Mouse (Mus musculus) forebrain, embryonic 10.5 days (tissue): Measurements from ENCODE around the gene Cd209a. TPM values are rescaled to one million over a fixed set of nuclear protein-coding genes. Genes with fewer than 3 reads are reported as not detected.
"Not testable (repeated sequence)": the region's sequence is repeated elsewhere in the genome, so short reads cannot be mapped to it uniquely, and the experiment has no call there.

Experiments used
- DNase-seq: peaks from one replicate; pipeline ENCODE4 v3.0.0-alpha.2; 2017; ENCODE audit warnings: low spot score; ENCODE audit errors: extremely low spot score
- H3K27ac ChIP-seq: fragments of 300-500 bp; sonication (generic); 2 replicates; pipeline ENCODE4 v1.5.1; 2016; ENCODE audit warnings: mild to moderate bottlenecking
- H3K27me3 ChIP-seq: fragments of 300-500 bp; sonication (generic); 2 replicates; pipeline ENCODE4 v1.6.1; 2016; ENCODE audit warnings: mild to moderate bottlenecking; ENCODE audit not compliant: poor library complexity, severe bottlenecking
- H3K36me3 ChIP-seq: fragments of 300-500 bp; sonication (generic); replicated peaks from 2 replicates; pipeline ENCODE4 v1.6.1; 2016; ENCODE audit warnings: mild to moderate bottlenecking, moderate library complexity
- H3K4me1 ChIP-seq: fragments of 300-500 bp; sonication (generic); 2 replicates; pipeline ENCODE4 v1.6.1; 2016
- H3K4me3 ChIP-seq: fragments of 300-500 bp; sonication (generic); 2 replicates; pipeline ENCODE4 v1.5.1; 2016; ENCODE audit warnings: mild to moderate bottlenecking, moderate library complexity
- H3K9me3 ChIP-seq: fragments of 300-500 bp; sonication (generic); 2 replicates; pipeline ENCODE4 v1.6.1; 2016; ENCODE audit warnings: mild to moderate bottlenecking, moderate library complexity
- WGBS: fragments of 180-500 bp; shearing (Covaris S2); methylation state at CpG from one replicate; pipeline ENCODE4 v1.1.7; 2016; 5-methylcytosine and 5-hydroxymethylcytosine counted together
- polyA plus RNA-seq: library from polyadenylated mRNA; unstranded; fragments of >200 nt; fragmentation: Nextera tagmentation; extraction: Ambion mirVana; gene quantifications from 2 replicates; pipeline ENCODE4 v1.2.1, GENCODE M21; 2016

Gene Cd209a
- not detected in 2 replicates for polyA plus RNA-seq

DNA sequence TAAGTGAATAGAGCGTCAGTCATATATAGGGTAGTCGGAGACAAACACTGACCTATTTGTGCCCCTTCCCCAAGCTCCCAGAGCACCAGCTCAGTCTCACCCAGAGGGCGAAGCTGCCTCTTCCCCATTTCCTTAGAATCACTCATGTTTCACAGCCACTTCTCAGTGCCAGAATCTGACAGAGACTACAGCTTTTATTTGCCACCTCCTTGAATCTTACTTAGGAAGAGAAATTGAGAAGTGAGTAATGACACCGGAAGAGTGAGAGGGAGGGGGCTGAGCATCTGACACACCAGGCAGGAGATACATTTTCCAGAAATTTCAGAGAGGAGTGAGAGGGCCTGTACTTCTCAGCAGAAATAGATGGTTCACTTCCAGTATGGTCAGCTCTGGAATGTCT is at the start of gene Cd209a:
TSS of gene Cd209a (minus strand) at position 224 of the 400 bp plus-strand sequence.
- Histone ChIP-seq H3K27me3 (no peaks in the 10 kb centered on the region), H3K9me3 (peaks cover 43% of the 10 kb centered on the region), H3K4me1 (no peaks in the 10 kb centered on the region), H3K4me3 (no peak within 1 kb of the TSS), H3K36me3 (no peaks in the 10 kb centered on the region), H3K27ac (no peak within 1 kb of the TSS)
- WGBS = 91% methylated on average over 4 of the region's 4 CpGs
- no peak for DNase-seq

DNA sequence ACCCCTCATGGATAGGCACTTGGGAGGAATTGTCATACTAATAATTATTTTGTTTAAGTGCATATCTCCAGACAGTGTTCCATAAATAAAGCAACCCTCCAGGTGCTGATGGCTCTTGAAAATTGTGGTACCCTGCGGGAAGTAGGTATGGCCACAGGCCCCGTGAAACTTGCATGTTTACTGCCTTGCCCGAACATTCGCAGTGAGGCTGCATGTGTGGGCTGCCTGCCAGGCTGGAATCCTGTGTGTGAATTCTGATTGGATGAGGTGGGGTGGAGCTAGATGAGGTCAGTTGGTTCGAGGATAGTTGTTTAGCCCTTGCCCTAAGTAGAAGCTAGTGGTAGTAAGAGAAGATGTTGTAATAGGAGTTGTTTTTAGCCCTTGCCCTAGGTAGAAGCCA is 19.9 kb upstream of the Cd209a start:
- H3K27me3 ChIP-seq, H3K4me1 ChIP-seq, DNase-seq, H3K4me3 ChIP-seq, H3K36me3 ChIP-seq, H3K27ac ChIP-seq: not testable (repeated sequence)
- WGBS = 90% methylated on average over 5 of the region's 5 CpGs
- H3K9me3 ChIP-seq = peaks cover 60% of the 10 kb centered on the region

DNA sequence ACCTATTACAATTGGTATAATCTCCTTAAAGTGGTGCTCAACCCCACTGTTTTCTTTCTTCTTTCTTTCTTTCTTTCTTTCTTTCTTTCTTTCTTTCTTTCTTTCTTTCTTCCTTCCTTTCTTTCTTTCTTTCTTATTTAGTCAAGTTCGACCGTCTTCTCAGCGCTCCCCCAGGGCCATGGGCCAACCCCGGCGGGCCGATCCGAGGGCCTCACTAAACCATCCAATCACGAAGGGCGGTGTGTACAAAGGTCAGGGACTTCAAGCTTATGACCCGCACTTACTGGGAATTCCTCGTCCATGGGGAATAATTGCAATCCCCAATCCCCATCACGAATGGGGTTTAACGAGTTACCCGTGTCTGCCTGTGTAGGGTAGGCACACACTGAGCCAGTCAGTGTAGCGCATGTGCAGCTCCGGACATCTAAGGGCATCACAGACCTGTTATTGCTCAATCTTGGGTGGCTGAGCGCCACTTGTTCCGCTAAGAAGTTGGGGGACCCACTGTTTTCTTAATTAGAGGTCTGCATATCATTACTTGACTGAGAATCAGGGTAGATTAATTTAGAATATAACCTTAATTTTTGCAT is 5.6 kb upstream of the Cd209a start:
- H3K27ac ChIP-seq = no peak overlapping the region
- WGBS = 73% methylated on average over 18 of the region's 18 CpGs
- H3K27me3 ChIP-seq = no peaks in the 10 kb centered on the region
- no peaks in the 10 kb centered on the region for H3K4me1 ChIP-seq
- DNase-seq = peak; percentile 100
- peaks cover 30% of the 10 kb centered on the region for H3K9me3 ChIP-seq
- no peaks in the 10 kb centered on the region for H3K36me3 ChIP-seq
- no peak overlapping the region for H3K4me3 ChIP-seq

DNA sequence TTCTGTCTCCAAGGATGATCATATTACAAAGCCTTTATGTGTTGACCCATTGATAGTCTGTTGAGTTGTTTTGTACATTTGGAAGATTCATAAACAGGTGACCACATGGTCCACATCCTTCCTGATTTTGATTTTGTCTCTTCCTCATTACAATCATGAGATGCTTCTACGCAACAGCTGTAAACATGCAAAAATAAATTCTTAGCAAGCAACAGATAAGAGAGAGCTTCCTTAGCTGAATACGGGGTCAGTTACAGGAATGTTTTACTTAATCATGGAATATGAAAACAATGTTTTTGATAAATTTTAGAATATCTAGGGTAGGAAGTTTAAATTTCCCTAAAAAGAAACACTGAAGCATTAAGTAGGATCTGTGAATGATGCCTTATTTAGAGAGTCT is 11.8 kb downstream of the Cd209a start:
- Histone ChIP-seq H3K9me3 (peaks cover 4% of the 10 kb centered on the region; the same call in 1 of the 2 replicates), H3K27me3 (no peaks in the 10 kb centered on the region), H3K4me3 (no peak overlapping the region), H3K4me1 (no peaks in the 10 kb centered on the region), H3K36me3 (no peaks in the 10 kb centered on the region), H3K27ac (no peak overlapping the region)
- WGBS = 94% methylated on average over 2 of the region's 2 CpGs
- no peak for DNase-seq

DNA sequence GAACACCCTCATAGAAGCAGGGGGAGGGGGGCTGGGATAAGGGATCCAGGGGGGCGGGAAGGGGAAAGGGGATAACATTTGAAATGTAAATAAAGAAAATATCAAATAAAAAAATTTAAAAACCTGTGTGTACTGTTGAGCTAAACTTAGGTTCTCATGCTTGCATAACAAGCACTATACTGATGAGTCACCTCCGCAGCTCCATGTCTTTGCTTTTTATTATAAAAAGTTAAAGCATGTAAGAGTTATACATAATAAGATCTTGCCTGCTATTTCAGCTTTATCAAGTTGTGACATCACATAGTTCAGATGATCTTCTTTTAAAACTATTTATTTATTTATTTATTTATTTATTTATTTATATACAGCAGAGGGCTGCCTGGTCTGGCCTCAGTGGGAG is 13.2 kb downstream of the Cd209a start:
- DNase-seq = no peak
- Histone ChIP-seq H3K27ac (no peak overlapping the region), H3K4me1 (no peaks in the 10 kb centered on the region), H3K27me3 (no peaks in the 10 kb centered on the region), H3K4me3 (no peak overlapping the region), H3K9me3 (peaks cover 4% of the 10 kb centered on the region; the same call in 1 of the 2 replicates), H3K36me3 (no peaks in the 10 kb centered on the region)
- 88% methylated on average over 2 of the region's 2 CpGs for WGBS

DNA sequence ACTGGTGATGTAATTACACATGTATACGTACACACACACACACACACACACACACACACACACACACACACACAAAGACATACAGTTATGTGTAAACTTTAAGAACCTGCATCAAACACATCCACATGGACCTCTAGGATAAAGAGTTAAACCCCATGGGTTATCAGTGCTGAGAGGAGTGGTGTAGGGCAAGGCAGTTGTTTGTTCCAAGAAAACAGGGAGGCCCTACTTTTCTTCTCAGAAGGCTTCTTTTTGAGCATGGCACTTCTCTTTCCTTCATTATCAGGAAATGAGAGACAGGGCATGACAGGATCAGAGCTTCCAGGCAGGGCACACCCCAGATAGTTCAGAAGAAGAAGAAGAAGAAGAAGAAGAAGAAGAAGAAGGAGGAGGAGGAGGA is 14.7 kb downstream of the Cd209a start:
- H3K27me3 ChIP-seq = no peaks in the 10 kb centered on the region
- no peak overlapping the region for H3K4me3 ChIP-seq
- no peaks in the 10 kb centered on the region for H3K4me1 ChIP-seq
- H3K36me3 ChIP-seq = no peaks in the 10 kb centered on the region
- no peak for DNase-seq
- no peaks in the 10 kb centered on the region for H3K9me3 ChIP-seq
- 50% methylated on average over 1 of the region's 1 CpGs for WGBS
- H3K27ac ChIP-seq = no peak overlapping the region

DNA sequence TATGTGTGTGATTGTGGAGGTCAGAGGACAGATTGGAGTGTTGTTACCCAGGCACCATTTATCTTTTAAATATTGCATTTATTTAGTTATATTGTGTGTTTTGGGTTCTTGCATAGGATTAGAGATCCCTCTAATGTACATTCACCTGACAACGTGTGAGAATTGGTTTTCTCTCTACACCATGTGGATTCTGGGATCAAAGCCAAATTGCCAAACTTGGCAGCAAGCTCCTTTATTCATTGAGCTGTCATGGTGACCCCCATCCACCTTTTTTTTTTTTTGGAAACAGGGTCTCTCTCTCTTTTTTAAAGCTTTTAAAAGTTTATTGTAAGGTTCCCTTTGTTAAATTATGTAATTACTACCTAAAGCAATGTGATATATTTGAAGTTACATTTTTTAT is 27.7 kb downstream of the Cd209a start:
- Histone ChIP-seq H3K4me3 (no peak overlapping the region), H3K4me1 (0 out of 2 replicates have a peak, but pooled peaks cover 3% of the 10 kb centered on the region), H3K9me3 (0 out of 2 replicates have a peak, but pooled peaks cover 3% of the 10 kb centered on the region), H3K27me3 (no peaks in the 10 kb centered on the region), H3K27ac (no peak overlapping the region), H3K36me3 (no peaks in the 10 kb centered on the region)
- DNase-seq = no peak
- 64% methylated on average over 1 of the region's 1 CpGs for WGBS

DNA sequence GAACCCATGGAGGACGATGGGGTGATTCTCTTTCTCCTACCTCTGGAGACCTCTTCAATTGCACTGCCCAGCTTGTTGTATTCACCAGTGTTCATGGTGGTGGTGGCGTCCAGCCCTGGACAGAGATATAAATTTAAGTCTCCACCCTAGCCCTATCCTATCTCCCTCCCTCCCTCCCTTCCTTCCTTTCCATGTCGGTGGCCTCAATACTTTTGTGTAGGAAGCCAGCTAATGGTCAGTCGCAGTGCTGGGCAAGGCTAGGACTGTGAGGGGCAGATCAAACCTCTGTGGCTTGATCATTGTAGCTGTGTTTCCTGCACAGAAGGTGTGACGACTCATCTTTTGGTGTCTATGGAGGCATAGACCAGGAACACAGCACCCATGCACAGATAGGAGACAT is 28.2 kb downstream of the Cd209a start, which contains the start of gene Clec4g:
TSS of gene Clec4g (minus strand) at position 101 of the 400 bp plus-strand sequence.
- Histone ChIP-seq H3K27me3 (no peaks in the 10 kb centered on the region), H3K36me3 (no peaks in the 10 kb centered on the region), H3K9me3 (0 out of 2 replicates have a peak, but pooled peaks cover 3% of the 10 kb centered on the region), H3K4me3 (no peak within 1 kb of the TSS), H3K27ac (no peak within 1 kb of the TSS), H3K4me1 (0 out of 2 replicates have a peak, but pooled peaks cover 3% of the 10 kb centered on the region)
- WGBS = 80% methylated on average over 5 of the region's 5 CpGs
- no peak for DNase-seq

DNA sequence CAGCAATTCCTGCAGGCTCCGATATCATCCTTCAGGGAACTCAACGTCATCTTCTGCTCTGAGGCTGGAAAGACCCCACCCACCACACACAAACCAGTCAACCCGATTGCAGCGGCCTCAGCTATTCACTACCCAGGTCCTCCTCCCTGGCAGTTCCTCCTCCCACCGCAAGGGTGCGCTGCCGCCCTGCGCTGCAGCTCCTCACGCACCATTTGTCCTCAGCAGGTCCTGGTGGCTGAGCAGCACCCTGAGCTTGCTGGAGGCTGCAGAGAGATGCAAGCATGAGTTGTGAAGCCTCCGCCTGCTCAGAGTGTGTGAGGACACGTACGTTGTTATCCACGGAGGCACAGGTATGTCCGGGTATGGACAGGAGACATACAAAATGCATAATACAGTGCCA is 30.2 kb downstream of the Cd209a start:
- H3K36me3 ChIP-seq = no peaks in the 10 kb centered on the region
- H3K9me3 ChIP-seq = 0 out of 2 replicates have a peak, but pooled peaks cover 3% of the 10 kb centered on the region
- DNase-seq = peak; percentile 65
- no peak overlapping the region for H3K27ac ChIP-seq
- no peaks in the 10 kb centered on the region for H3K27me3 ChIP-seq
- H3K4me3 ChIP-seq = no peak overlapping the region
- 0 out of 2 replicates have a peak, but pooled peaks cover 3% of the 10 kb centered on the region for H3K4me1 ChIP-seq
- WGBS = 17% methylated on average over 14 of the region's 14 CpGs

DNA sequence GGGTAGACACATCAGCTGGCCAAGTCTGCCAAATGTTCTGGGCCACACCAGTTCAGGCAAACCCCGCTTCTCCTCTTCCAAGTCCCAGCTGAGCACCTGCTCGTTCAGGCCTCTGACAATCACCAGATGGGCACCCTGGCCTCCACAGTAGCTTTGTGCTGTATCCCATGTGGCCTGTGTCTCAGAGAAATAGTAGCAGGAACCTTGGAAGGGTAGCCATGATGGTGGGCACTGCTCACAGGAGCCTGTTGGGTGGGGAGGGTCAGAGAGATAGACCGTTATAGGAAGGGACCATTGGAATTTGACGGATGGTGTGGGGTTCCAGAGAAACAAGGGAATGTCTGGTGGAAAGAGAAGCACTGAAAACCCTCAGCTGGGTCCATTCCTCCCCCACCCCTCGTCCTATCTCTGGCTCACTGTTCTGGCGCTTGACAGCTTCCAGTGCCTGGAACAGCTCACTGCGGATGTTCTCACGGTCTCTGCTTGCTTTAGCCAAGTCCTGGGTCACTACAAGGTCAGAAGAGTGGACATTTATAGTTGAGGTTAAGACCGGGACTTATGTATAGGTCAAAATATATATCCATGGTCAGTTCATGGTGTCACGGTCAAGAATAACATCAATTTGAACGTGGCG is 31.3 kb downstream of the Cd209a start:
- Histone ChIP-seq H3K36me3 (no peaks in the 10 kb centered on the region), H3K9me3 (0 out of 2 replicates have a peak, but pooled peaks cover 3% of the 10 kb centered on the region), H3K4me3 (no peak overlapping the region), H3K4me1 (0 out of 2 replicates have a peak, but pooled peaks cover 3% of the 10 kb centered on the region), H3K27me3 (no peaks in the 10 kb centered on the region), H3K27ac (no peak overlapping the region)
- 86% methylated on average over 12 of the region's 12 CpGs for WGBS
- no peak for DNase-seq

DNA sequence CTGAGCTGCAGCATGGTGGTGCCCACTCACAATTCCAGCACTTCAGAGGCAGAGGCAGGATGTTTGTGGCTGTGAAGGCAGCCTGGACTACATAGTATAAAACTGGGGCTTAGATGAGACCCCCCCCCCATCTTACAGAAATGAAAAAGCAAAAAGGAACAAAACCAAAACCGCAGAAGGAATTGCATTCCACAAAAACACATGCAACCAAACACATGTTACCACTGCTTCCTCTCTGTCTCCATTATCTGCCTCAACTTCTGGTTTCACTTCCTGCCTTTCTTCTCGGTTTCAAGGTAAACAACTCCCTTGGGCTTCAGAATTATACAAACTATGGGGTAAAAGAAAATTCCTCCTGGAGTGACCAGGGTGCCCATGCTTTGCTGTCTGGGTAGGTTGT is 37.1 kb downstream of the Cd209a start:
- H3K4me1 ChIP-seq = no peaks in the 10 kb centered on the region
- 67% methylated on average over 2 of the region's 2 CpGs for WGBS
- H3K27me3 ChIP-seq = no peaks in the 10 kb centered on the region
- no peaks in the 10 kb centered on the region for H3K36me3 ChIP-seq
- no peak overlapping the region for H3K4me3 ChIP-seq
- H3K27ac ChIP-seq = no peak overlapping the region
- no peak for DNase-seq
- 0 out of 2 replicates have a peak, but pooled peaks cover 5% of the 10 kb centered on the region for H3K9me3 ChIP-seq

DNA sequence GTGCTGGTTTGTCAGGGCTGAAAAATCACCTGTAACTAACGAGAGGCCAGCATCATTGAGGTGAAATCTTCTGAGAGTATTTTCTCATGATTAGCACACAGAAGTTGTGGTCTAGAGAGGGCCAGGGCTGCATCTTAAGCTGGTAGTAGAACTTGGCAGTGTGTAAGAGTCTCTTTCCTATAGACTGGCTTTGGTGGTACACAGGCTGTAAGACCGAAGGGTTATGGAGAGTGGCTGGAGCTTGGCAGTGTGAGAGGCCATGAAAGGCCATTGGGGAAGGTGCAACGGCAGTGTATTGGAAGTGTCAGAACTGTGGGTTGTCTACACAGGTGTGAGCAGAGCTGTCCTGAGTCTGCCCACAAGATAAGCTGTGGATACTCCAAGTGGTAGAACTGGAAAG is 38.5 kb downstream of the Cd209a start:
- no peaks in the 10 kb centered on the region for H3K36me3 ChIP-seq
- H3K4me1 ChIP-seq = no peaks in the 10 kb centered on the region
- H3K9me3 ChIP-seq = 0 out of 2 replicates have a peak, but pooled peaks cover 5% of the 10 kb centered on the region
- no peaks in the 10 kb centered on the region for H3K27me3 ChIP-seq
- H3K27ac ChIP-seq = no peak overlapping the region
- no peak for DNase-seq
- WGBS = 87% methylated on average over 3 of the region's 3 CpGs
- H3K4me3 ChIP-seq = no peak overlapping the region

DNA sequence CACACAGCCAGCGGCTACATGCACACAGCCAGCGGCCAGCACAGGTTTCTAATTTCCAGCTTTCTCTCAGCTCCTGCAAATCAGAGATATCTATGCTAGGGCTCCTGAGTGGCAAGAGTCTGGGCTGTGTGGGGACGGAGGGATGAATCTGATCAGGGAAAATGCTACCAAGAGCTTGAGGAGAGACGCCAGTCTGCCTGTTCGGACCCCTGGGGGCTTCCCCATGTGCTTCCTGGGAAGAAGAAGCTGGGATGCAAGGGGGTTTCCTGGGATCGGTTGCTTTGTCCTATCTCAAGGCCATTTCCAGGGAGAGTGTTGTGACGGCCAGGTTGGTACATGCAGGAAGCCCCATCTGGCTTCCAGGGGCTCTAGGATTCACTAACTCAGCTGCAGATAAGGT is 41.2 kb downstream of the Cd209a start:
- Histone ChIP-seq H3K4me3 (no peak overlapping the region), H3K4me1 (no peaks in the 10 kb centered on the region), H3K36me3 (no peaks in the 10 kb centered on the region), H3K27me3 (no peaks in the 10 kb centered on the region), H3K9me3 (0 out of 2 replicates have a peak, but pooled peaks cover 5% of the 10 kb centered on the region), H3K27ac (no peak overlapping the region)
- 81% methylated on average over 7 of the region's 7 CpGs for WGBS
- DNase-seq = no peak
